Mouse (Mus musculus) thymus, adult 2 months (tissue): ENCODE measurements around the gene Fndc3b. TPM values are rescaled to one million over a fixed set of nuclear protein-coding genes. Genes with fewer than 3 reads are reported as not detected.
A peak's percentile ranks its signal among the peaks of the same experiment; 100 is the strongest.

Source experiments
- DNase-seq: peaks from one replicate; pipeline ENCODE4 v3.0.0; 2021
- H3K27ac ChIP-seq: fragments of 200-500 bp; 2 replicates; pipeline ENCODE4 v1.5.1; 2012; ENCODE audit warnings: low read length, control low read depth; ENCODE audit not compliant: control insufficient read depth, insufficient read depth
- H3K27me3 ChIP-seq: fragments of 200-500 bp; 2 replicates; pipeline ENCODE4 v1.6.1; 2012; ENCODE audit warnings: mild to moderate bottlenecking, low read length, moderate library complexity, mixed read lengths; ENCODE audit not compliant: control insufficient read depth, insufficient read depth
- H3K36me3 ChIP-seq: fragments of 200-500 bp; 2 replicates; pipeline ENCODE4 v1.6.1; 2012; ENCODE audit warnings: mild to moderate bottlenecking, low read length, moderate library complexity; ENCODE audit not compliant: control insufficient read depth, insufficient read depth
- H3K4me1 ChIP-seq: fragments of 200-500 bp; replicated peaks from 2 replicates; pipeline ENCODE4 v1.6.1; 2012; ENCODE audit warnings: low read length; ENCODE audit not compliant: control insufficient read depth, insufficient read depth
- H3K4me3 ChIP-seq: fragments of 200-500 bp; 2 replicates; pipeline ENCODE4 v1.5.1; 2012; ENCODE audit warnings: mild to moderate bottlenecking, low read length, control low read depth, moderate library complexity; ENCODE audit not compliant: control insufficient read depth, insufficient read depth
- CTCF ChIP-seq: fragments of 200-500 bp; IDR thresholded peaks from 2 replicates; pipeline ENCODE4 v1.5.1; 2012; ENCODE audit warnings: mild to moderate bottlenecking, control low read depth, low read length, moderate library complexity, borderline replicate concordance; ENCODE audit not compliant: control insufficient read depth, poor library complexity, insufficient read depth; ENCODE audit errors: extremely low read depth
- POLR2A ChIP-seq: fragments of 200-500 bp; IDR thresholded peaks from 2 replicates; pipeline ENCODE4 v1.6.1; 2012; ENCODE audit warnings: mild to moderate bottlenecking, low read length, control low read depth, moderate library complexity; ENCODE audit not compliant: control insufficient read depth, poor library complexity, insufficient read depth; ENCODE audit errors: extremely low read depth
- WGBS: fragments of 180-500 bp; shearing (Covaris S2); methylation state at CpG from one replicate; pipeline ENCODE4 v1.1.7; 2018; 5-methylcytosine and 5-hydroxymethylcytosine counted together
- polyA plus RNA-seq: library from polyadenylated mRNA; depleted of rRNA; stranded (reverse); fragments of >200 nt; gene quantifications from 2 replicates; pipeline ENCODE4 v1.2.3, GENCODE M21; 2012

Fndc3b gene
- polyA plus RNA-seq, 1 experiment: 4.7 TPM

DNA sequence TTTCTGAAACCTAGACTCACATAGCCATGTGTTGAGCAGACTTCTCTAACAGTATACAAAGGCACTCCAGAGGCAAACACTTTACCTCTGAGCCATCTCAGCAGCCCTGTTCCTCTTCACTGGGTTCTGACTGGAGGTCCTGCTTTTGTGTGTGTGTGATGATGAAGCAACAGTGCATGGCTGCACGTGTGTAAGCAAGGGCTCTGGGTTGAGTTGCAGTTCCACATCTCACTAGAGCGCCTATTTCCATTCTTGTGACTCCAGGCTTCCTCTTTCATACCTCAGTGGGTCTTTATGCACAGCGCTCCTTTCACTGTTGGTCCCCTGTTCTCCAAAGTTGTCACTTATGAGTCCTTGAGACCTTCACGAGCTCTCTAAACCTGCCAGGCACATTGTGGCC lies 261.7 kb downstream of the Fndc3b start:
- Histone ChIP-seq H3K27ac (no peak overlapping the region), H3K4me3 (no peak overlapping the region), H3K4me1 (peaks cover 3% of the 10 kb centered on the region; the same call in 1 of the 2 replicates), H3K27me3 (no peaks in the 10 kb centered on the region), H3K36me3 (no peaks in the 10 kb centered on the region)
- TF ChIP-seq CTCF (no peak), POLR2A (no peak)
- 94% methylated on average over 4 of the region's 4 CpGs for WGBS
- no peak for DNase-seq

GRCm38 (mm10) chr3:27448367-27448766 lies 262.7 kb downstream of the Fndc3b start:
- Histone ChIP-seq H3K4me1 (peaks cover 4% of the 10 kb centered on the region; the same call in 1 of the 2 replicates), H3K27ac (no peak overlapping the region), H3K4me3 (no peak overlapping the region), H3K36me3 (no peaks in the 10 kb centered on the region), H3K27me3 (no peaks in the 10 kb centered on the region)
- 92% methylated on average over 9 of the region's 9 CpGs for WGBS
- no peak for TF ChIP-seq POLR2A
- TF ChIP-seq CTCF: 0 out of 2 replicates have a peak, but pooled peaks have one; percentile 18
- DNase-seq: no peak

DNA sequence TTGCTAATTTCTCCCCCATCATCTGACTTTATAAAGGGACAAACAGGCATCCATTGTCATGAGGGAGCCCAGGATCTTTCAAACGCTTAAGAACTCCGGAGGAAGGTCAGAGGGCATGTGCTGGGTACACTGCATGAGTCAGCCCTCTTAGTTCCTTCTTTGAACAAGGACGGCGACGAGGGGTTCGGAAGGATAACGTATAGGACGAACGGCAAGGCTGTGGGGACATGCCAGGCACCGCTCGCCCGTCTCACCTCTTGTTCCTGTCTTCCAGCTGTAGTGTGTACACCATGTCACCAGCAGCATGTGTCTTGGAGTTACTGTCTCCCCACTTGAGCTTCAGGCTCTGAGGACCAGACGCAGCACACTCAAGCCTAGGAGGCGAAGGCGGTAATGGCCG lies 271.4 kb downstream of the Fndc3b start:
- no peak for DNase-seq
- Histone ChIP-seq H3K27me3 (no peaks in the 10 kb centered on the region), H3K27ac (no peak overlapping the region), H3K36me3 (no peaks in the 10 kb centered on the region), H3K4me1 (peaks cover 3% of the 10 kb centered on the region; the same call in 1 of the 2 replicates), H3K4me3 (no peak overlapping the region)
- TF ChIP-seq CTCF (no peak), POLR2A (no peak)
- WGBS: 78% methylated on average over 16 of the region's 16 CpGs

GRCm38 (mm10) chr3:27435096-27435620 lies 275.9 kb downstream of the Fndc3b start:
- H3K36me3 ChIP-seq: no peaks in the 10 kb centered on the region
- TF ChIP-seq CTCF (no peak), POLR2A (no peak)
- DNase-seq: no peak
- no peak overlapping the region for H3K27ac ChIP-seq
- no peak overlapping the region for H3K4me3 ChIP-seq
- no peaks in the 10 kb centered on the region for H3K4me1 ChIP-seq
- no peaks in the 10 kb centered on the region for H3K27me3 ChIP-seq
- 93% methylated on average over 6 of the region's 6 CpGs for WGBS

GRCm38 (mm10) chr3:27432981-27433380 lies 278.1 kb downstream of the Fndc3b start:
- 93% methylated on average over 3 of the region's 3 CpGs for WGBS
- H3K4me3 ChIP-seq: no peak overlapping the region
- no peaks in the 10 kb centered on the region for H3K36me3 ChIP-seq
- no peak overlapping the region for H3K27ac ChIP-seq
- no peaks in the 10 kb centered on the region for H3K4me1 ChIP-seq
- no peak for DNase-seq
- no peaks in the 10 kb centered on the region for H3K27me3 ChIP-seq
- TF ChIP-seq CTCF (no peak), POLR2A (no peak)

- no peak for DNase-seq
- TF ChIP-seq CTCF (no peak), POLR2A (no peak)
- no peaks in the 10 kb centered on the region for H3K4me1 ChIP-seq
- H3K27me3 ChIP-seq: no peaks in the 10 kb centered on the region
- 96% methylated on average over 13 of the region's 13 CpGs for WGBS
- no peak overlapping the region for H3K27ac ChIP-seq
- no peaks in the 10 kb centered on the region for H3K36me3 ChIP-seq
- H3K4me3 ChIP-seq: no peak overlapping the region
Measured at GRCm38 (mm10) chr3:27430621-27431263, 280.4 kb downstream of the Fndc3b start.
